Mouse (Mus musculus): ENCODE measurements around the gene Dgkb. TPM values are rescaled to one million over a fixed set of nuclear protein-coding genes. Genes with fewer than 3 reads are reported as not detected.
A peak's percentile ranks its signal among the peaks of the same experiment; 100 is the strongest.

The Dgkb gene
- total and polyA plus RNA-seq, 2 experiments from 2014 or later = 12.3 to 13.6 TPM

GRCm38 (mm10) chr12:38130209-38130915 is 312.8 kb downstream of the Dgkb start:
- no peaks in the 10 kb centered on the region for H3K4me1 ChIP-seq (ENCODE audit: insufficient read depth, low read length)
- H3K4me3 ChIP-seq (ENCODE audit: low read depth, low read length) = no peak overlapping the region
- H3K4me2 ChIP-seq (ENCODE audit: low read depth, low read length, poor library complexity, severe bottlenecking) = no peak overlapping the region
- no peak for ATAC-seq (ENCODE audit: low FRiP score)
- H3K9me3 ChIP-seq (ENCODE audit: low read length) = no peaks in the 10 kb centered on the region
- 67% methylated on average over 9 of the region's 9 CpGs for WGBS
- no peak overlapping the region for H3K9ac ChIP-seq (replicated peaks; ENCODE audit: low read length, poor library complexity, severe bottlenecking)
- peak; percentile 63 for DNase-seq (ENCODE audit: low spot score)
- no peak overlapping the region for H3K27ac ChIP-seq (ENCODE audit: low read depth, low read length)
- peak; percentile 88 for TF ChIP-seq CTCF (IDR thresholded peaks at IDR 0.05)
- H3K27me3 ChIP-seq (ENCODE audit: insufficient read depth, low read length) = no peaks in the 10 kb centered on the region
- H3K36me3 ChIP-seq (ENCODE audit: insufficient read depth, low read length) = no peaks in the 10 kb centered on the region

DNA sequence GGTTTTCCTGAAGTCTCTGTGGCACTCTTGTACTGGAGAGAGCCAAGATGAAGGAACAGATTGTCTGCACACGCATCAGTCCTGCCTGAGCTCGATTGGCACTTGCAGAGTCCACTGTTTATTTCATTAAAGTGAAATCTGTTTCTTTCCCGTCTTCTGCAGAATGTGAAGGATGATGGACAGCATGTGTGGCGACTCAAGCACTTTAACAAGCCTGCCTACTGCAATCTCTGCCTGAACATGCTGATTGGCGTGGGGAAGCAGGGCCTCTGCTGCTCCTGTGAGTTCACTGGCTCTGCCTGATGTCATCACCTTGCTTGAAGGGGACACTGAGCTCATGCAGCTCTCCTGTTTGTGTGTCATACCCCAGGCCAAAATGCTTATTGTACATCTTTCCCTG is 318.9 kb downstream of the Dgkb start:
- no peaks in the 10 kb centered on the region for H3K27me3 ChIP-seq (ENCODE audit: insufficient read depth, low read length)
- H3K4me1 ChIP-seq (ENCODE audit: insufficient read depth, low read length) = no peaks in the 10 kb centered on the region
- no peak for DNase-seq (ENCODE audit: low spot score)
- no peaks in the 10 kb centered on the region for H3K9me3 ChIP-seq (ENCODE audit: low read length)
- no peak overlapping the region for H3K4me2 ChIP-seq (ENCODE audit: low read depth, low read length, poor library complexity, severe bottlenecking)
- ATAC-seq (ENCODE audit: low FRiP score) = no peak
- 74% methylated on average over 5 of the region's 5 CpGs for WGBS
- no peak overlapping the region for H3K27ac ChIP-seq (ENCODE audit: low read depth, low read length)
- no peak for TF ChIP-seq CTCF (IDR thresholded peaks at IDR 0.05)
- no peaks in the 10 kb centered on the region for H3K36me3 ChIP-seq (ENCODE audit: insufficient read depth, low read length)
- H3K9ac ChIP-seq (replicated peaks; ENCODE audit: low read length, poor library complexity, severe bottlenecking) = no peak overlapping the region
- no peak overlapping the region for H3K4me3 ChIP-seq (ENCODE audit: low read depth, low read length)

- ATAC-seq (ENCODE audit: low FRiP score) (no peak), DNase-seq (ENCODE audit: low spot score) (peak; percentile 64)
- Histone ChIP-seq H3K4me2 (ENCODE audit: low read depth, low read length, poor library complexity, severe bottlenecking) (no peak overlapping the region), H3K27ac (ENCODE audit: low read depth, low read length) (no peak overlapping the region), H3K4me3 (ENCODE audit: low read depth, low read length) (no peak overlapping the region), H3K9me3 (ENCODE audit: low read length) (no peaks in the 10 kb centered on the region), H3K27me3 (ENCODE audit: insufficient read depth, low read length) (no peaks in the 10 kb centered on the region), H3K9ac (replicated peaks; ENCODE audit: low read length, poor library complexity, severe bottlenecking) (no peak overlapping the region), H3K4me1 (ENCODE audit: insufficient read depth, low read length) (no peaks in the 10 kb centered on the region), H3K36me3 (ENCODE audit: insufficient read depth, low read length) (no peaks in the 10 kb centered on the region)
- TF ChIP-seq CTCF (IDR thresholded peaks at IDR 0.05) = peak; percentile 75
Observed at GRCm38 (mm10) chr12:38140039-38140438, 322.5 kb downstream of the Dgkb start.

DNA sequence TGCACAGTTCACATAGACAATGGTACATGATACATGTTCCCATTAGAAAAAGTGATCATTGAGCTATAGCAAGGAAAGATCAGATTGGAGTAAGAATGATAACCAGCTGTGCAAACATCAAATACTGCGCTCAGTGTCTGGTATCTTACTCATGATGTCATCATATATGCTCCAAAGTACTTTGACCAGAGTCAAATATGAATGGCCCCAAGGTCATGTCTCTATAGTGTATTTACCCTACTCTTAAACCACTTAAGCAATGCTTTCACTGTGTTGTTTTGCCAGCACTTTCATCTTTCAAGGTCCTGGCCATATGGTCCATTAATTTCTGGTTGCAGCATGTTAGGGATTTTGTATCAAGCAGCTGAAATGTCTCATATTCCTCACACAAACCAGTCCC is 415.1 kb downstream of the Dgkb start:
- WGBS = 90% methylated on average over 1 of the region's 1 CpGs
- no peak overlapping the region for H3K4me3 ChIP-seq (ENCODE audit: low read depth, low read length)
- ATAC-seq (ENCODE audit: low FRiP score) = no peak
- H3K36me3 ChIP-seq (ENCODE audit: insufficient read depth, low read length) = no peaks in the 10 kb centered on the region
- no peak for TF ChIP-seq CTCF (IDR thresholded peaks at IDR 0.05)
- H3K27ac ChIP-seq (ENCODE audit: low read depth, low read length) = no peak overlapping the region
- no peaks in the 10 kb centered on the region for H3K4me1 ChIP-seq (ENCODE audit: insufficient read depth, low read length)
- no peaks in the 10 kb centered on the region for H3K27me3 ChIP-seq (ENCODE audit: insufficient read depth, low read length)
- no peak overlapping the region for H3K9ac ChIP-seq (replicated peaks; ENCODE audit: low read length, poor library complexity, severe bottlenecking)
- no peak for DNase-seq (ENCODE audit: low spot score)
- H3K4me2 ChIP-seq (ENCODE audit: low read depth, low read length, poor library complexity, severe bottlenecking) = no peak overlapping the region
- no peaks in the 10 kb centered on the region for H3K9me3 ChIP-seq (ENCODE audit: low read length)

- H3K36me3 ChIP-seq (ENCODE audit: insufficient read depth, low read length) = no peaks in the 10 kb centered on the region
- no peaks in the 10 kb centered on the region for H3K4me1 ChIP-seq (ENCODE audit: insufficient read depth, low read length)
- no peak overlapping the region for H3K9ac ChIP-seq (replicated peaks; ENCODE audit: low read length, poor library complexity, severe bottlenecking)
- no peaks in the 10 kb centered on the region for H3K27me3 ChIP-seq (ENCODE audit: insufficient read depth, low read length)
- H3K27ac ChIP-seq (ENCODE audit: low read depth, low read length) = no peak overlapping the region
- ATAC-seq (ENCODE audit: low FRiP score) (no peak), DNase-seq (ENCODE audit: low spot score) (no peak)
- H3K9me3 ChIP-seq (ENCODE audit: low read length) = no peaks in the 10 kb centered on the region
- no peak overlapping the region for H3K4me2 ChIP-seq (ENCODE audit: low read depth, low read length, poor library complexity, severe bottlenecking)
- H3K4me3 ChIP-seq (ENCODE audit: low read depth, low read length) = no peak overlapping the region
- TF ChIP-seq CTCF (IDR thresholded peaks at IDR 0.05) = no peak
Observed at GRCm38 (mm10) chr12:38268856-38269255, 451.3 kb downstream of the Dgkb start.

- no peaks in the 10 kb centered on the region for H3K27me3 ChIP-seq (ENCODE audit: insufficient read depth, low read length)
- no peaks in the 10 kb centered on the region for H3K9me3 ChIP-seq (ENCODE audit: low read length)
- H3K27ac ChIP-seq (ENCODE audit: low read depth, low read length) = no peak overlapping the region
- H3K4me1 ChIP-seq (ENCODE audit: insufficient read depth, low read length) = no peaks in the 10 kb centered on the region
- WGBS = 81% methylated on average over 1 of the region's 1 CpGs
- no peak overlapping the region for H3K4me2 ChIP-seq (ENCODE audit: low read depth, low read length, poor library complexity, severe bottlenecking)
- no peak overlapping the region for H3K4me3 ChIP-seq (ENCODE audit: low read depth, low read length)
- no peaks in the 10 kb centered on the region for H3K36me3 ChIP-seq (ENCODE audit: insufficient read depth, low read length)
- no peak overlapping the region for H3K9ac ChIP-seq (replicated peaks; ENCODE audit: low read length, poor library complexity, severe bottlenecking)
- DNase-seq (ENCODE audit: low spot score) (peak; percentile 80), ATAC-seq (ENCODE audit: low FRiP score) (no peak)
- TF ChIP-seq CTCF (IDR thresholded peaks at IDR 0.05) = no peak
Observed at GRCm38 (mm10) chr12:38301497-38301896, 484.0 kb downstream of the Dgkb start.

All from midbrain, postnatal 0 days (tissue).